Mouse (Mus musculus) kidney, adult 2 months (tissue): ENCODE measurements at regions not wholly inside any gene's neighbourhood (a gene's known extent, or its start where the extent isn't known, plus 50 kb on each side); places are given as distances from the start of the nearest gene placed in this dataset.

ENCODE experiments used
- CTCF ChIP-seq: fragments of 200-500 bp; conservative IDR thresholded peaks from 2 replicates; pipeline ENCODE4 v1.5.1; 2011; ENCODE audit warnings: low read depth, mild to moderate bottlenecking, control low read depth, low read length, moderate library complexity, mixed read lengths; ENCODE audit not compliant: insufficient read depth, insufficient read length
- POLR2A ChIP-seq: fragments of 200-500 bp; IDR thresholded peaks from one replicate; pipeline ENCODE4 v1.6.1; 2011; ENCODE audit warnings: low read depth, low read length, control low read depth

GRCm38 (mm10) chr8:26791795-26792194 lies 185.3 kb upstream of the Zfp703 start:
- TF ChIP-seq CTCF (no peak), POLR2A (no peak)
